Mouse (Mus musculus): ENCODE measurements around the gene Rab5if.

DNA sequence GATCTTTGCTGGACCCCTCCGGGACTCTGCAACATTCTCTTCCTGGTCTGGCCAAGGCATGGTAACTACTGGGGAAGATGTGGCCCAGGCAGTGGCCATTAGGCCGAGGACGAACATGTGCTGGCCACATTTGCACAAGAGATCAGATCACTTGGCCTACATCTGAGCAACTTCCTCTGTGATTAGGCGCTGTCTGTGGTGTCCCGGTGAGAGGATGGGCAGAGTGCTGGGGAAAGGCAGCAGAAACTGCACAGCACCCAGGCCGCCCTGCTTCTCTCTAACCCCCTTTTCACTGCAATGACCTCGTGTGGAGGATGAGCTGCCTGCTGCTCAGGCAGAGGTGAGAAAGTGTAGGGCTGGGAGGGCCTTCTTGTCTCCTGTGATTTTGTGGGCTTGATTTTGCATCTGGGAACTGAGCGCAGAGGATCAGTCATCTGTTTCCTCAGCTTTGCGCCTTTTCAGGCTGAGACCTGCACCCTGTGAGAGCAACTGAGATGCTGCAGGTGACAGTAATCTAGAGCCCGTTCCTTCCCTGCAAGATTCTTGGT is 23.2 kb downstream of the Rab5if start:
- TF ChIP-seq CTCF (IDR thresholded peaks at IDR 0.05): no peak
- TF ChIP-seq POLR2A (IDR thresholded peaks at IDR 0.05; ENCODE audit: insufficient read depth, low read depth, low read length): no peak
- no peak for TF ChIP-seq EP300 (IDR thresholded peaks at IDR 0.05; ENCODE audit: insufficient read depth, low read depth, low read length)

Measured in heart, adult 2 months (tissue).